Mouse (Mus musculus): ENCODE measurements around the gene Tmem56. TPM values are rescaled to one million over a fixed set of nuclear protein-coding genes. Genes with fewer than 3 reads are reported as not detected.

The Tmem56 gene
- total RNA-seq, 2 experiments from 2014 or later: 17.2 to 19.2 TPM

DNA sequence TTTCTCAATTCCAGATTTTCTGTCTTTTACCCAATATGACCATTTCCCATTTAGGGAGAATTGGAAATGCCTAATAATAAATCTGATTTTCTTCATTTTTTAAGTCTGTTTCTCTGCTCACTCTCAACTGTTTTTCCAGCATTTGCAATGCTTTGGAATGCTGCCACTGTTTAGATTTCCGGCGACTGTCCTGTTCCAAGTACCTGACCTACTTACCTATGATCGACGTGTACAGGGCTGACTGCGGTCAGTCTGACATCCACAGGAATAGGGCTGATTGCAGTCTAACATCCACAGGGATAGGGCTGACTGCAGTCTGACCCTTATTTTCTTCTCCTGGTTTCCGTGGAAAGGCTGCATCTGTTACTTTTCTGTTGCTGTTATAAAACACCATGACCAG lies 2.3 kb upstream of the Tmem56 start:
- intact Hi-C loops (cut with DNase I): no loop called here
- no peak for DNase-seq

DNA sequence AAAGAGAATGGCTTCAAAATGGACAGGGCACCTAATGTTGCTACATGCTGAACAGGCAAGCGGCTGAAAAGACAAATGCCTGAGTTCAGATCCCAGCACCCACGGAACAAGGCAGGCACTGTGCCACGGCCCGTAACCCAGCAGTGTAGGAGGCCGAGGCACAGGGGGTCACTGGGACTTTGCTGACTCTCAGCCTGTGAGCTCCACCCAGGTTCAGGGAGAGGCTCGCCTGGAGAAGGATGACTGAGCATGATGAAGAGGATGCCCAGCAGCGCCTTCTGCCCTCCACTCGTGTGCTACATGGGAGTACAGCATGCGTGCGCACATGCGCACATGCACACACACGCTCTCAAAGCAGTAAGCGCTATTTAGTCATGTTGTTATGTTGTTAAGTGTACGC lies 3.2 kb downstream of the Tmem56 start:
- DNase-seq: no peak

DNA sequence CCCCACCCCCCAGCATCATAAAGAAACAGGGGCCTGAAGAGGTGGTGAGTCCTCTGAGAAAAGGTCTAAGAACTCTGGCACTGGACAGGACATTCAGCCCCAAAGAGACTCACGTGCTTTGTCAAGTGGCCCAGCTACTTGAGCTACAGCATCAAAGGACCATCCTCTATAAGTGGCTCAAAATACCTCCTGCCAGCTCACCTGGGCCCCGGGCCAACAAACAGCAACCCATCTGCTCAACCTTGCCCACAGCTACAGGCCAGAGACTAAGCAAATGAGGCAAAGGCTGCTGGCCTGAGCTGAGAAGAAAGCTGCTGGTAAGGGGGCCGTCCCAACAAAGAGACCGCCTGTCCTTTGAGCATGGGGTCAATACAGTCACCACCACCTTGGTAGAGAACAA lies 5.3 kb downstream of the Tmem56 start:
- intact Hi-C loops (cut with DNase I): no loop called here

More for the DNA sequence above, 3.2 kb downstream of the Tmem56 start:
- intact Hi-C loops (cut with DNase I): no loop called here

DNA sequence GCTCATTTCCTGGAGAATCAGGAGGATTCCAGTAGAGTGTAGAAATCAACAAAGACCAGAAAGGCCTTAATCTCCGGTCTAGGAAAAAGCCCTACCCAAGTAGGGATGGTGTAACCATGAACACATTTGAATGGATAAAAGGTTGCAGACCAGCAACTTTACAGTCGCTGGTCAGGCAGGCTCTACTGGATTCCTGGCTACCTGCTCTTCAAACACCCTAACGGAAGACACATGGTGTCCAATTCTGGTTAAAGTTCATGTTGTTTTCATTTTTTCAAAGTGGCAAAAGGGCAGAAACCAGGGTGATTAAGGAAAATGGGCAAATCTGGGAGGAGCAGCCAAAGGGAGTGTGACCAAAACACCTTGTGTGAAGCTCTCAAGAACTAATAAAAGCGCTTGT lies 5.9 kb downstream of the Tmem56 start:
- intact Hi-C loops (cut with DNase I): no loop called here
- DNase-seq: no peak

More for the DNA sequence above, 5.3 kb downstream of the Tmem56 start:
- peak; percentile 93 for DNase-seq

DNA sequence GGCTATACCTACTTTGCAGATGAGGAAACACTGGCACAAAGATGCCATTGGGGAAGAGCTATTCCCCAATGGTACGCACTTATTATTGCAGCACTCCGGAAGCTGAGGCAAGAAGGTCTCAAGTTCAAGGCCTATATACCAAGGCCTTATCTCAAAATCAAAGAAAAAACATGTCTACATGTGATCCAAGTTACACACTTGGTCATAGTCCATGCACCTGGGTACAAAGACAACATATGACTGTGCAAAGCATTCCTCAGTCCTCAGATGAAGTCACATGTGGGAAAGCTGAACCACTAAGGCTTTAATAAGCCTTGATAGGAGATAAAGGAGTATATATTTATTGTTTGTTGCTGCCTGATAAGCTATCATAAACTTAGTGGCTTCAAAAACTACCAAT lies 8.9 kb downstream of the Tmem56 start:
- intact Hi-C loops (cut with DNase I): no loop called here
- no peak for DNase-seq

DNA sequence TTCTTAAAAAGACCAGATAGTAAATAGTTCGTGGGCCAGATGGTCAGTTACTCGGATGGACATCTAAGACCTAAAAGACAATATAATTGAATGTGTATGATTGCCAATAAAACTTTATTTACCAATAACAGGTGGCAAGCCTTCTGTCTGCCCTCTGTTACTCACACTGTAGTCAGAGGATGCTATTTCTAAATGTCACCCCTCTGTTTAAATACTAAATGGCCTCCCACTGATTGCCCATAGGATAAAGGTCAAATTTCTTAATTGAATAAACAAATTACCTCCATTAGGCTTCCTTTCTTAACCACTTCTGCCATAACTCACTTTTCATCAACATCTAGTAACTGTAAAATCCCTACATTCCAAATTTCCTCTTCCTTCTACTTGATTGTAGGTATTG lies 10.3 kb downstream of the Tmem56 start:
- no peak for DNase-seq
- intact Hi-C loops (cut with DNase I): no loop called here

DNA sequence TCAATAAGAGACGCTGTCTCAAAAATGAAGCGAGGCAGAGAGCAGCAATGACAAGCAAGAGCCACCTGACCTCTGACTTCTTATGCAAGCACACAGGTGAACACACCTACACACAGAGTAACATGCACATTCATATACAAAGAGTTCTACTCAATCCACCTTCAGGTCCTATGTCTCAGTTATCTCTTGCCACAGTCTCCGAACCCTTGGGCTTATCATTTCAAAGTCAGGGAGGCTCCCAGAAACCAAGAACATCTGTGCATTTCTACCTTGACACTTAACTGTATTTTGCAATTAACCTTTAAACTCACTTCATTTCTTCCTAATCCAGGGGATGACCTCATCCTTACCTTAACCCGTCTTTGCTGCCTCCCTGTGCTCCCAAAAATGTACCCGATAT lies 15.6 kb downstream of the Tmem56 start:
- no peak for DNase-seq
- intact Hi-C loops (cut with DNase I): no loop called here

DNA sequence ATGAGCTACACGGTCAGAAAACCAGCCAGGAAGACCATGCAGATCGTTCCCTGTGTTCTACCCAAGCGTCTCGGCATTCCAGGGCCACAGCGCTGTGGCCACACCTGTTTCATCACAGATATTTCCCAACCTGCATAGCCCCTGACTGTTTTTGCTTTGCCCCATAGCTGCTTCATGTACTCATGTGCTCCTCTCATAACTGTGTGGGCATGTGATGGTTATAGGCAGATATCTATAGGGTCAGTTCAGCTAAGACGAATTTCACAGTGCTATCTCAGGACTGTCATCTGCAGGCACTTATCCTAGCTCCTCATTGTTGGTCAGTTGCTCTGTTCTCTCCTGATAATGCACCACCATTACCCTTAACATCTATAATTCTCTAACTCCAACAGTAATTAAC lies 18.7 kb downstream of the Tmem56 start:
- no peak for DNase-seq
- intact Hi-C loops (cut with DNase I): no loop called here

DNA sequence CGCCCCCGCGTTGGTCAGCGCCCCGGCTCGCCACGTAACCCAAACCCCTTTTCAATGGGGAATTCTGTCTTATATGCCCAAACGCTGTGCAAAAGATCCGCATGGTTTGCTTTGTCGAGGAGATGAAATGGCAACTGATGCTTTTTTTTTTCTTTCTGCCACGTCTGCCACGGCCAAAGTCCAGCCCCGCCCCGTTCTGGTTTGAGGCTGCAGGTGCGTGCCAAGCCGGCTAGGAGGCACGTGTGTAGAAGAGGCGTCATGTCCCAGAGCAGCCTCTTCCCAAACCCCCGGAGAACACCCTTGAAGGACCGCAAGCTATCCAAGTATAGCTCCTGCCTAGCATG lies 19.7 kb downstream of the Tmem56 start:
- intact Hi-C loops (cut with DNase I): no loop called here
- DNase-seq: peak; percentile 60

DNA sequence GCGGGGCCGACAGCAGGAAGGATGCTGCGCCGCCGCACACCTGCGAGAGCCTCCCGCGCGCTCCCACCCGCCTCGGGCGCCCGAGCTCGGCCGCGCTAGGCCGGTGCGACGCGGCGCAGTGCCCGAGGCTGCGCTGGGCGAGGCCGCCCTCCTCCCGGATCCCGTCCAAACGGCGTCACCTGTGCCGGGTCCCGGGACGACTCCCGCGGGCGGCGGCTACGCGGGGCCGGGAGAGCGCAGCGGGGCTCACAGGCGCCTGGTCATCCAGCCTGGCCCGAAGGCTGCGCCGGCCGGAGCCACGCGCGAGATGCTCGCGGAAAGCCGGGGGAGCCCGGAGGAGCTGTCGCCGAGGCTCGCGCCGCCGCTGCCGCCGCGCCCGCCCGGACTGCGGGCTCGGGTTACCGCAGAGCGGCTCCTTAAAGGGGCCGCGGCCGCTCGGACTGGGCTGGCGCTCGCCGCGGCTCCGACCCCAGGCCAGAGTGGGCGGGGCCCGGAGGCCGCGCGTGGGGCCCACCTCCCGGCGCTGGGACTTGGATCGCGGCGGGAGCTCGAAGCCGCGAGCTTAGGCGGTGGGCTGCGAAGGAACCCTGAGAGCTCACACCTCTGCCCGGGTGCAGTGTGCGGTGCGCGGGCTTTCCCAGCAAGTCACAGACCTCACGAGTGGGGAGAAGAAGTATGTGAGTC lies 20.2 kb downstream of the Tmem56 start:
- intact Hi-C loops (cut with DNase I): no loop called here
- peak; percentile 38 for DNase-seq

DNA sequence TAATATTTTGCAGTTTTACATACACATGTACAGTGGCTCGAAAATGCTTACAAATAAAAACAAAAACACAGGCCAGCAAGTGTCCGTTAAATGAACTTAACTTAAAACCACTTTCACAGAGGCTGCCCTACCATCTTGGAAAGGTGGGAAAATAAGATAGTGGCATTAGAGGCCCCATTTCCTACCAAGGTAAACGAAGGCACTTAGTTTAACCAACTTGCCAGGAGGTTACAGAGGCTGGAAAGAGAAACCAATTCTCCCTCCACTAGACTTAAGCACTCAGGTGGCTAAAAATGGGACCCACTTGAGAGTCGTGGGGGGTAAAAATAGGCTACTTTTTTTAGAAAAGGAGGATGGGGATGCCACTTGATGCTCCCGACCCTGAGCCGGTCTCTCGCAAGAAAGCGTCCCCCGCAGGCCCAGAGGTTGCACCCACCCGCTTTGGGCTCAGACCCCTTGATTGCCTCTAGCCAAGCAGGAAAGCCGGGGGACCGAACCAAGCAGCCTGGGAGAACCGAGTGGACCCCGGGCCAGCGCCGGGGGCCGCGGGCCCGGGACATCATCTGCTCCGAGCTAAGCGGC lies 20.9 kb downstream of the Tmem56 start:
- no peak for DNase-seq
- intact Hi-C loops (cut with DNase I): no loop called here

DNA sequence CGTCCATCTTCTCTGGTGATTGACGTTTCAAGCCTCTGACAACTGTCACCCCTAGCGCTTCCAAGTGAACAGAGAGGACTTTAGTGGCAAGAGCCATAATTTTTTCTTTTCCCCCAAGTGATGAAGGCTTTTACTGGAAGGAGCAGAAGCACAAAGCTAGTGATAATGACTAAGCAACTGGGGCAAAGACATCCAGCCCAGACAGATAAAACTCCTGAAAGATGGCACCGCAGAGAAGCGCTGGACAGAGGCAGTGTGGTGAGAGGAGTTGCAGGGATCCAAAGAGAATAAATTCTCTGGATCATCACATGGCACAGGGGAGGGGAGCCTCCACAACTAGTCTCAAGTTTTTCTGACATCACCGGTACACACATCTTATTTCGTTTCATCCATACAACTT lies 21.6 kb downstream of the Tmem56 start:
- intact Hi-C loops (cut with DNase I): no loop called here
- DNase-seq: no peak

DNA sequence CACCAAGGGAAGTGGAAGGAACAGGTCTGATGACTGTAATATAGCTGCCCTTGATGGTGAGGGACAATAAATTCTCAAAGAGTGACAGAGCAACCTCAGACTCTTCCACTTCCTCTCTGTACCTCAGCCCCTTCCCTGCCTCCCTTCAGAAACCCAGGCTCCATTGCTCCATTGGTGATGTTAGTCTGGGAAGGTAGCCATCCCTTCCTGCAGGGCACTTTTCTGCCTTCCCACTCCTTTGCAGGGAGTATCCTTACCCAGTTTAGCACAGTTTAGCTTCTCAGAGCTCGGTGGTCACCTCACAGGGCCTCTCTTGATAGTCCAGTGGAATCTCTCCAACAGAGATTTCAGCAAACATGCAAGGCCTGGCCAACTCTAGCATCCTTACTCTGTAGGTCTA lies 22.1 kb downstream of the Tmem56 start:
- no peak for DNase-seq
- intact Hi-C loops (cut with DNase I): no loop called here

DNA sequence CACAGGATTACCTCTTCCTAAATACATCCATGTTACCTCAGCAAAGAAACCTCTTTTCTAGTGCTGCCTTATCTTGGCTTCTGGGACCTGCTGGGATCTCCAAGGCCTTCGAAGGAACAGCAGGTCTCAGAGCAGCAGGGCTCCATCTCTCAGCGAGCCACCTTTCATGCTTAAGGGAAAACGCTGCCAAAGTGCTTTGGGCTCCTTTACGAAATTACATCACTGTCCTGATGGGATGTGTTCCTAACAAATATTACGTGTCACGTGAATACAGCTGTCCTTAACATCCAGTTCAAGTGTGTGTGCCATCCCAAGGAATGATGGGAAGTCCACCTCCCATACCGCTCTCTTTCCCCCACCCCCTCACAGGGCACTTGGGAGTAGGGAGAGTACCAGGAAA lies 22.9 kb downstream of the Tmem56 start:
- intact Hi-C loops (cut with DNase I): no loop called here
- no peak for DNase-seq

DNA sequence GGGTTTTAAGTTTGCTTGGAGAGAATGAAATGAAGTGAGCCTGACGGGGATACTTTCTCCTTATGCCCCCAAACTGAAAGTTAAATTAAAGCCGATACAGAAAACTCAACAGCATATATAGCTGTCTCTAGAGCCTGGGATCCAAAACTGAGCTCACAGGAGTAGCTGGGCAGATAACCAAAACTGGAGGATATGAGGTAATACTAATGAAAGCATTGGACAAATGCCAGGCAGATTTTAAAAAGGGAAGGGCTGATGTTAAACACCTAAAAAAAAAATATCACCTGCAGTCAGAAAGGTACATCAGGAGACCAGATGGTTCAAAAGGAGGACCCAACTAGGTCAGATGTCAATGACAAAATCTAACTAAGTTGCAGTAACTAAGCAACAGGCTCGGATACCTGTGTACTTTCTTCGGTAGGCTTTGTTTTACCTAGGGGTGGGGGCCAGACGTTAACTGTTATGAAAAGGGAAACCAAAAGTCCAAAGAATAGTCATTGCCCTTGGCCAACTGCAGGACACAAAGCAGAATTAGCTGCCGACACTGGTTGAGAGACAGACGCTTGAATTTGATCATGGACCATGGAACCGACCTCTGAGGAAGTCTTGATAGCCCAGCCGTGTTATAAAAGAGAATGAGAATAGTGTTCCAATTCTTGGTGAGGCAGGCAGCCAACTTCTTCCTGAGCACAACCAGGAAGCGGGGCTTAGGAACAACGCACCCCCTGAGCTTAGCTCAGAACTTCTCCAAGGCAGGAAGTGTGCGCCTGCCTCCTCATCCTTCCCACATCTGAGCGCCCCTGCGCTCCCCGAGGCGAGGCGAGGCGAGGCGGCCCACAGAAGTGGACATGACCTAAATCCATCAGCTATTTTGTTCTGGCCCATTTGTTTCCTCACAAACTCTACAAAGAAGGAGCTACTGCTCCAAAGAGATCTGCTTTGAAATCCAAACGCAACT lies 24.1 kb downstream of the Tmem56 start:
- intact Hi-C loops (cut with DNase I): no loop called here
- no peak for DNase-seq

DNA sequence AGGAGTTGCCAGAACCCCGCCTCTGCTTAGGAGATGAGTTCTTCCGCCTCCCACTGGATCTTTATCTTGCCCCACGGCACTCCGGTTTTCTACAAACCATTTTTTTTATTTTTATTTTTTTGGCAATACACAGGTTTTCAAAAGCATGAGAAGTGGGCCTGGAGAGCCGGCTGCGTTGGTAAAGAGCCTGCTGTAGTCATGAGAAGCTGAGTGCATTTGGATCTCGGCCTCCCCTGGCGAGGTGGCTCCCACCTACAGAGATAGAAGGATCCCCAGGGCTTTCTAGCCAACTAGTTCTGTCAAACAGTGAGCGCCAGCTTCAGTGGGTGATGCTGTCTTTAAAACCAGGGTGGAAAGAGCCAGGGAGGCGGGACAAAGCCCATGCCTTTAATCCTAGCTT lies 25.5 kb downstream of the Tmem56 start:
- intact Hi-C loops (cut with DNase I): no loop called here
- no peak for DNase-seq

DNA sequence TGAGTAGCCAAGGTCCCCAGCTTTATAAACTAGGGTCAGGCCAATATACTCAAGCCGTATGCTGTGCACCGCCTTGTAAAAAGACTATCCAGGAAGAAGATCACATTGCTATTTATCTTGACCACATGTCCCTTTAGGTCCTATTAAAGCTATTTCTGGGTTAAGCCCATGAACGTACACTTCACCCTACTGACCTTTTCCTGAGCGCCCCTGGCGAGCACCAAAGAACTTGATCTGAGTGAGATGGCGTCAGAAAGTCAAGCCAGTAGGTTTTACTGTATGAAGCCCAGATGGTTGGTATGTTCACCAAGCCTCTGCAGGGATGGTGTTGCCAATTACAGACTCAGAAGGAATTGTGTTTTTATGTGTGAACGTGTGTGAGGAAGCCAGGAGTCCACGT lies 26.8 kb downstream of the Tmem56 start:
- no peak for DNase-seq
- intact Hi-C loops (cut with DNase I): no loop called here

DNA sequence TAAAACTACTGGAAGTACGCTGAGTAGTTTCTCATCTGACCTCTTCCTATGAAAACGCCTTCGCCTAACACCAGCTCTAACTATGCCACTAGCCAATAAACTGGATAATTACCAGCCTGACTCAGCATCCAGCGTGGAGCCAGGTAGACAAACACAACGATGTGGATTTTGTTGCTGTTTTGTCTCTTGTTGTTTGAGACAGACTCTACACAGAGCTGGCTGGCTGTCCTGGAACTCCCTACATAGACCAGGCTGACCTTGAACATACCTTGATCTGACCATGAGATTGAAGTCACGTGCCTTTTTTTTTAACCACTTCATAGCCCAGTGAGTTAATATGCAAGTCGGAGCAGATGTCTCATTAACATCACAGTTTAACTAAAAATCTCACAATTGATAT lies 27.4 kb downstream of the Tmem56 start:
- DNase-seq: no peak
- intact Hi-C loops (cut with DNase I): no loop called here

DNA sequence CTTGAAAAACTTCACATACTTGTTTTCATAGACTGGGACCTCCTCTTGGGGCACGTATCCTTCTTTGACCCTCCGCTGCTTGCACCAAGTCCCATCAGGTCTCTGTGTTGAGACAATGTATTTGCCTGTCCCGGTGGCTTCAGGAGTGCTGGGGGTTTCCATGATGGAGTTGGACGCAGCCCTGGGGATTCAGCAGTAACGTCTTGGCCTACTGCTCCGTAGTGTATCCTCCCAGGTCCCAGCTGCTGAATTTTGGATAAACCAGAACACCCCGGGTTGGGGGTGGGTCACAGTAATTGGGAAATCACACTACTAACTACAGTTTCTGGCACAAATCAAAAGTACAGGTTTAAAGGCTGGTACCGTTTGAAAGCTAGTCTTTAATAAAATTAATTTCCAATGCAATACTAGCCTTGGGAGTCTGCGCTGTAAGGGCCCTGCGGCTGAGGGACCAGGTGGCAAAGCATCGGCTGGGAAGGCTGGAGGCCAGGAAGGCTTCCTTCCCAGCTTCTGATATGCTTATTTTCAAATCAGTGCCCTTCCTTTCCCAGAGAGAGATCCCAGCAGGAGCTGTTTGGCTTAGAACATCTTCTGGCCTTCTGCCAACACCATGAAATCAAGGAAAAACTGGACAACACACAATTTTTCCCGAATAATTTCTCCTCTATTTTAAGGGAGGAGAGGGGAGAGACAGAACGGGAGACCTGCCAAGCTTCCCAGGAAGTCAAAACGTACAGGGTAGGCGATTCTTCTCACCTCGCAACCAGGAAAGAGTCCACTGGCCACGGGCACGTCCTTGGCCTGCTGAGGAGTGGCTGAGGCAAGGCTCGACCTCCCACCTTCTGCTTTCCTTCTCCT lies 32.1 kb downstream of the Tmem56 start:
- peak; percentile 75 for DNase-seq
- intact Hi-C loops (cut with DNase I): no loop called here

DNA sequence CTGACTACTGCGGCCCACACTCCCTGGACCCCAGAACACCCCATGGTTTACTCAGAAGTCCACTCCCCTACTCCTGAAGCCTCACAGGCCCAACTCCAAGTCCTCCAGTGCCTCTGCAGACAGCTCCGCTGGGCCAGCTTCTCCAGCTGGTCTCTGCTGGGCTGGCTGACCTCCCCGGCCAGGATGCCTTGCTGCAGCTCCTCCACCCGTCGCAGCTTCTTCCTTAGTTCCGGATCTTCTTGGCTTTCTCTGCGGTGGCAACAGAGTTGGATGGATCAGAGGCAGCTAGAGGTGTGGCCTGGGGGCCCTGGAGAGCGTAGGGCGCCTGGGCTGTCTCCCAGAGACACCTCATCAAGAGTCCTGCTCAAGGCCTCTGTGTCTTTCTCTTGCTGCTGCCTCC lies 32.9 kb downstream of the Tmem56 start:
- intact Hi-C loops (cut with DNase I): no loop called here

DNA sequence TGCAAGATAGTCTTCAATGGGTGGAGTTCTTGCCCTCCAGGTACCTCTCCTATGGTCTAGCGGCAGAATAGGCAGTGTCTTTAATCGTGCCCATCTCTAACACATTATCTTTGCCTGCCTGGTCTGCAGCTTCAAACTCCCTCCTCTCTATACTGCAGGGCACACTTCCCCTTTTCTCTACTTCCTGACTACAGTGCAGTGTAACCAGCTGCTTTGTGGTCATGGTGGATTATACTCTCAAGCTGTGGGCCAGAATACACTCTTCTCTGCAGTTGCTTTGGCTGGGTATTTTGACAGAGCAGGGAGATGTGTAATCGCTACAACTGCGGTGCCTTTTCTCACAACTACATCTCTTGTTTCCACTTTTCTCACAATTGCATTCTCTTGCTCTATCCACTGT lies 40.0 kb downstream of the Tmem56 start:
- intact Hi-C loops (cut with DNase I): no loop called here
- no peak for DNase-seq

More for the DNA sequence above, 32.9 kb downstream of the Tmem56 start:
- DNase-seq: peak; percentile 48
